Mouse (Mus musculus) right cerebral cortex, postnatal 10 days (tissue): ENCODE data around the gene Fam219b.

Experiments used
- DNase-seq, 2 experiments: peaks; one replicate each; pipeline ENCODE4 v3.0.0; 2021; ENCODE audit warnings: low spot score in 2 of 2

Gene Fam219b

GRCm38 (mm10) chr9:57524439-57524838, 12.9 kb upstream of the Fam219b start:
- no peak for DNase-seq

- DNase-seq, result no peak
These were observed 11.8 kb upstream of the Fam219b start for GRCm38 (mm10) chr9:57525516-57525915.

GRCm38 (mm10) chr9:57526435-57526834, 10.9 kb upstream of the Fam219b start:
- DNase-seq, result no peak

- no peak for DNase-seq
These were observed 5.4 kb upstream of the Fam219b start for GRCm38 (mm10) chr9:57531946-57532345.

- DNase-seq, result no peak
These were observed 966 bp upstream of the Fam219b start for GRCm38 (mm10) chr9:57536362-57536761.

GRCm38 (mm10) chr9:57537728-57538181, 427 bp downstream of the Fam219b start:
- DNase-seq, result peak in 1 of 2 experiments; percentile 58

GRCm38 (mm10) chr9:57539550-57539949, 2.2 kb downstream of the Fam219b start:
- DNase-seq, result no peak

GRCm38 (mm10) chr9:57541312-57541711, 4.0 kb downstream of the Fam219b start:
- DNase-seq, result peak in 1 of 2 experiments; percentile 72

- DNase-seq, result no peak
These were observed 6.6 kb downstream of the Fam219b start for GRCm38 (mm10) chr9:57543951-57544350.

GRCm38 (mm10) chr9:57547287-57547686, 10.0 kb downstream of the Fam219b start:
- DNase-seq, result no peak

GRCm38 (mm10) chr9:57547869-57548268, 10.5 kb downstream of the Fam219b start:
- DNase-seq, result no peak

- no peak for DNase-seq
These were observed 11.9 kb downstream of the Fam219b start for GRCm38 (mm10) chr9:57549186-57549585.

GRCm38 (mm10) chr9:57550126-57550862, 13.0 kb downstream of the Fam219b start:
- DNase-seq, result no peak

GRCm38 (mm10) chr9:57552139-57552887, 15.0 kb downstream of the Fam219b start, which contains the start of gene Mpi:
Gene Mpi (minus strand): TSS chr9:57552763.
- peak; percentile 82 to 88 for DNase-seq

GRCm38 (mm10) chr9:57553119-57553518, 15.8 kb downstream of the Fam219b start:
- DNase-seq, result no peak

GRCm38 (mm10) chr9:57554753-57555152, 17.4 kb downstream of the Fam219b start:
- DNase-seq, result no peak

- no peak for DNase-seq
These were observed 19.9 kb downstream of the Fam219b start for GRCm38 (mm10) chr9:57557215-57557614.

GRCm38 (mm10) chr9:57558625-57559024, 21.3 kb downstream of the Fam219b start:
- DNase-seq, result no peak

GRCm38 (mm10) chr9:57559568-57559967, 22.2 kb downstream of the Fam219b start:
- DNase-seq, result no peak

GRCm38 (mm10) chr9:57560263-57560662, 22.9 kb downstream of the Fam219b start:
- no peak for DNase-seq

- peak; percentile 95 to 96 for DNase-seq
These were observed 23.8 kb downstream of the Fam219b start, which contains the start of gene Scamp2 for GRCm38 (mm10) chr9:57560861-57561710. Gene Scamp2 (plus strand): TSS chr9:57560943.

GRCm38 (mm10) chr9:57561711-57562099, 24.4 kb downstream of the Fam219b start:
- DNase-seq, result no peak
